Mouse (Mus musculus) embryonic facial prominence, embryonic 10.5 days (tissue): ENCODE measurements at regions not wholly inside any gene's neighbourhood (a gene's known extent, or its start where the extent isn't known, plus 50 kb on each side); places are given as distances from the start of the nearest gene placed in this dataset.

Source experiments
- DNase-seq: peaks from one replicate; pipeline ENCODE4 v3.0.0-alpha.2; 2017; ENCODE audit warnings: low spot score
- H3K27ac ChIP-seq: fragments of 300-500 bp; sonication (generic); replicated peaks from 2 replicates; pipeline ENCODE4 v1.5.1; 2016; ENCODE audit warnings: mild to moderate bottlenecking
- H3K27me3 ChIP-seq: fragments of 300-500 bp; sonication (generic); replicated peaks from 2 replicates; pipeline ENCODE4 v1.6.1; 2016; ENCODE audit warnings: low read depth, mild to moderate bottlenecking; ENCODE audit not compliant: poor library complexity, severe bottlenecking
- H3K36me3 ChIP-seq: fragments of 300-500 bp; sonication (generic); replicated peaks from 2 replicates; pipeline ENCODE4 v1.6.1; 2016; ENCODE audit warnings: mild to moderate bottlenecking, moderate library complexity
- H3K4me1 ChIP-seq: fragments of 300-500 bp; sonication (generic); 2 replicates; pipeline ENCODE4 v1.6.1; 2016
- H3K4me3 ChIP-seq: fragments of 300-500 bp; sonication (generic); 2 replicates; pipeline ENCODE4 v1.5.1; 2016; ENCODE audit warnings: mild to moderate bottlenecking, moderate library complexity
- H3K9me3 ChIP-seq: fragments of 300-500 bp; sonication (generic); 2 replicates; pipeline ENCODE4 v1.6.1; 2016; ENCODE audit warnings: mild to moderate bottlenecking
- WGBS: fragments of 180-500 bp; shearing (Covaris S2); methylation state at CpG from one replicate; pipeline ENCODE4 v1.1.7; 2016; 5-methylcytosine and 5-hydroxymethylcytosine counted together

- H3K27me3 ChIP-seq = no peaks in the 10 kb centered on the region
- H3K36me3 ChIP-seq = no peaks in the 10 kb centered on the region
- DNase-seq = no peak
- peaks cover 13% of the 10 kb centered on the region for H3K4me1 ChIP-seq
- no peak overlapping the region for H3K4me3 ChIP-seq
- H3K27ac ChIP-seq = no peak overlapping the region
- 71% methylated on average over 17 of the region's 17 CpGs for WGBS
- no peaks in the 10 kb centered on the region for H3K9me3 ChIP-seq
These were observed 2779.2 kb upstream of the Gm7489 start for GRCm38 (mm10) chr15:51105359-51106008.

- no peak overlapping the region for H3K4me3 ChIP-seq
- whole genome bisulfite sequencing = 86% methylated on average over 3 of the region's 3 CpGs
These were observed 2774.5 kb upstream of the Gm7489 start for GRCm38 (mm10) chr15:51110186-51110585.

GRCm38 (mm10) chr15:51125896-51126295 lies 2758.8 kb upstream of the Gm7489 start:
- Histone ChIP-seq H3K27me3 (no peaks in the 10 kb centered on the region), H3K27ac (no peak overlapping the region), H3K4me1 (no peaks in the 10 kb centered on the region), H3K36me3 (no peaks in the 10 kb centered on the region), H3K4me3 (no peak overlapping the region), H3K9me3 (no peaks in the 10 kb centered on the region)
- DNase-seq = no peak
- WGBS = 81% methylated on average over 2 of the region's 2 CpGs

More at GRCm38 (mm10) chr15:51110186-51110585, 2774.5 kb upstream of the Gm7489 start:
- no peak for DNase-seq
- H3K9me3 ChIP-seq = no peaks in the 10 kb centered on the region
- H3K4me1 ChIP-seq = no peaks in the 10 kb centered on the region; the same call in 1 of the 2 replicates
- no peaks in the 10 kb centered on the region for H3K36me3 ChIP-seq
- H3K27me3 ChIP-seq = no peaks in the 10 kb centered on the region
- H3K27ac ChIP-seq = no peak overlapping the region

GRCm38 (mm10) chr15:51131017-51131416 lies 2753.7 kb upstream of the Gm7489 start:
- no peak overlapping the region for H3K4me3 ChIP-seq
- no peaks in the 10 kb centered on the region for H3K27me3 ChIP-seq
- DNase-seq = no peak
- no peak overlapping the region for H3K27ac ChIP-seq
- no peaks in the 10 kb centered on the region for H3K4me1 ChIP-seq
- H3K36me3 ChIP-seq = no peaks in the 10 kb centered on the region
- no peaks in the 10 kb centered on the region for H3K9me3 ChIP-seq
- WGBS = 85% methylated on average over 4 of the region's 4 CpGs

- no peaks in the 10 kb centered on the region for H3K4me1 ChIP-seq
- 63% methylated on average over 1 of the region's 1 CpGs for WGBS
These were observed 2748.6 kb upstream of the Gm7489 start for GRCm38 (mm10) chr15:51136121-51136520.

GRCm38 (mm10) chr15:51139507-51139906 lies 2745.2 kb upstream of the Gm7489 start:
- Histone ChIP-seq H3K4me1 (no peaks in the 10 kb centered on the region), H3K9me3 (no peaks in the 10 kb centered on the region), H3K27me3 (no peaks in the 10 kb centered on the region), H3K36me3 (no peaks in the 10 kb centered on the region), H3K27ac (no peak overlapping the region), H3K4me3 (no peak overlapping the region)
- DNase-seq = no peak
- WGBS = 78% methylated on average over 4 of the region's 4 CpGs

More at GRCm38 (mm10) chr15:51136121-51136520, 2748.6 kb upstream of the Gm7489 start:
- H3K36me3 ChIP-seq = no peaks in the 10 kb centered on the region
- no peak overlapping the region for H3K4me3 ChIP-seq
- no peaks in the 10 kb centered on the region for H3K9me3 ChIP-seq
- H3K27me3 ChIP-seq = no peaks in the 10 kb centered on the region
- no peak overlapping the region for H3K27ac ChIP-seq
- no peak for DNase-seq

GRCm38 (mm10) chr15:51173976-51174620 lies 2710.6 kb upstream of the Gm7489 start:
- Histone ChIP-seq H3K4me3 (no peak overlapping the region), H3K27ac (no peak overlapping the region), H3K36me3 (no peaks in the 10 kb centered on the region), H3K9me3 (no peaks in the 10 kb centered on the region), H3K27me3 (no peaks in the 10 kb centered on the region), H3K4me1 (no peaks in the 10 kb centered on the region)
- 87% methylated on average over 1 of the region's 1 CpGs for WGBS
- DNase-seq = peak; percentile 24

- Histone ChIP-seq H3K36me3 (no peaks in the 10 kb centered on the region), H3K27me3 (no peaks in the 10 kb centered on the region), H3K9me3 (no peaks in the 10 kb centered on the region), H3K4me3 (no peak overlapping the region), H3K27ac (no peak overlapping the region), H3K4me1 (no peaks in the 10 kb centered on the region)
- no peak for DNase-seq
- 56% methylated on average over 2 of the region's 2 CpGs for WGBS
These were observed 2708.2 kb upstream of the Gm7489 start for GRCm38 (mm10) chr15:51176466-51176865.

- H3K4me3 ChIP-seq = no peak overlapping the region
- no peak for DNase-seq
- 92% methylated on average over 3 of the region's 3 CpGs for WGBS
- H3K27ac ChIP-seq = no peak overlapping the region
- H3K9me3 ChIP-seq = no peaks in the 10 kb centered on the region
- no peaks in the 10 kb centered on the region for H3K4me1 ChIP-seq
- H3K36me3 ChIP-seq = no peaks in the 10 kb centered on the region
- H3K27me3 ChIP-seq = no peaks in the 10 kb centered on the region
These were observed 2695.6 kb upstream of the Gm7489 start for GRCm38 (mm10) chr15:51189134-51189533.

GRCm38 (mm10) chr15:51197466-51198158 lies 2687.1 kb upstream of the Gm7489 start:
- Histone ChIP-seq H3K36me3 (no peaks in the 10 kb centered on the region), H3K4me1 (no peaks in the 10 kb centered on the region), H3K9me3 (no peaks in the 10 kb centered on the region), H3K27me3 (no peaks in the 10 kb centered on the region), H3K4me3 (no peak overlapping the region), H3K27ac (no peak overlapping the region)
- DNase-seq = no peak
- WGBS = 26% methylated on average over 4 of the region's 4 CpGs

- Histone ChIP-seq H3K27me3 (no peaks in the 10 kb centered on the region), H3K4me3 (no peak overlapping the region), H3K4me1 (no peaks in the 10 kb centered on the region), H3K36me3 (no peaks in the 10 kb centered on the region), H3K9me3 (no peaks in the 10 kb centered on the region), H3K27ac (no peak overlapping the region)
- no peak for DNase-seq
- 83% methylated on average over 2 of the region's 2 CpGs for WGBS
These were observed 2681.4 kb upstream of the Gm7489 start for GRCm38 (mm10) chr15:51203351-51203750.

GRCm38 (mm10) chr15:51206050-51206449 lies 2678.7 kb upstream of the Gm7489 start:
- 72% methylated on average over 3 of the region's 3 CpGs for WGBS
- Histone ChIP-seq H3K4me1 (no peaks in the 10 kb centered on the region), H3K27me3 (no peaks in the 10 kb centered on the region), H3K9me3 (no peaks in the 10 kb centered on the region), H3K36me3 (no peaks in the 10 kb centered on the region), H3K27ac (no peak overlapping the region), H3K4me3 (no peak overlapping the region)
- no peak for DNase-seq

GRCm38 (mm10) chr15:51206773-51207172 lies 2677.9 kb upstream of the Gm7489 start:
- Histone ChIP-seq H3K4me1 (no peaks in the 10 kb centered on the region), H3K27ac (no peak overlapping the region), H3K4me3 (no peak overlapping the region), H3K27me3 (no peaks in the 10 kb centered on the region), H3K36me3 (no peaks in the 10 kb centered on the region), H3K9me3 (no peaks in the 10 kb centered on the region)
- DNase-seq = no peak
- WGBS = 87% methylated on average over 2 of the region's 2 CpGs
